Mouse (Mus musculus): ENCODE data around the gene Prps2.
"Not testable (repeated sequence)": the region's sequence is repeated elsewhere in the genome, so short reads cannot be mapped to it uniquely, and the experiment has no call there.

Prps2 gene

DNA sequence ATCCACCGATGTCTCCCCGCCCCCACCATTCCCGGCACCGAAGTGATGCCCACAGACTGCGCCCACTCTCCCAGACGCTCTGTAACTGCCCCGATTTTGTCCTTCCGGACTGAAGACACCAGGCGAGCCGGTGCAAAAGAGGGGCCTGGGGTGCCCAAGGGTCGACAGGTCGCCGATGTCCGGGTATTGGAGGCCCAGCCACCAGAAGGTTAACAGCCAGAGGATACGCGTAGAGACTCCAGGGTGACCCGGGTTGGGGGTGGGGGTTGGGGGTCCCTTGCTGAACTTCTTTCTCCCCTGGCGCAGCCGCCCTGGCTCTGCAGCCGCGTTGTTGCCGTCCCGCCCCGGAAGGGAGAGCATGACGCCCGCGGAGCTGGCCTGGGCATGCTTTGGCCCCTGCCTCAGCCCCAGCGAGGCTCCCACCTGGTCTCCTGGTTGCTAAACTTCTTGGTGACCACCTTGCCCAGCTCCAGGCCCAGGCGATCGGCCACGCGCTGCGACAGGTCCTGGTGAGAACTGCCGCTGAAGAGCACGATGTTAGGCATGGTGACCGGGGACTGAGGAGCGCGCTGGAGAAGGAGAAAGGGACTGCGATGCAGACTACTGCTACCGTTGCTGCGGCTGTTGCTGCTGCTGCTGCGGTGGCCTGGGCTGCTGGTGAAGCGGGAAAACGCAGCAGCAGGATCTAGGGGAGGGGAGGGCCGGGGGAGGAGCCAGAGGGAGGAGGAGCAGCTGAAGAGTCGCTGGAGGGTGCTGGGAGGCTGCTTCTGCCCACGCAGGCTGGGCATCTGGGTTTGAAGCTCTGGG is at the start of gene Prps2:
Prps2 (minus strand) TSS at position 703 of the 807 bp plus-strand sequence.
- peak; percentile 46 for DNase-seq (ENCODE audit: low spot score)

GRCm38 (mm10) chrX:167417654-167418053 is 35.1 kb upstream of the Prps2 start:
- DNase-seq (ENCODE audit: low spot score): no peak

- DNase-seq (ENCODE audit: low spot score): no peak
Measured at GRCm38 (mm10) chrX:167394940-167395339, 12.4 kb upstream of the Prps2 start.

GRCm38 (mm10) chrX:167386647-167387046 is 4.1 kb upstream of the Prps2 start:
- DNase-seq (ENCODE audit: low spot score): no peak

- DNase-seq (ENCODE audit: low spot score): no peak
Measured at GRCm38 (mm10) chrX:167382854-167383186, 271 bp upstream of the Prps2 start.

- no peak for DNase-seq (ENCODE audit: low spot score)
Measured at GRCm38 (mm10) chrX:167381583-167382046, 934 bp downstream of the Prps2 start.

DNA sequence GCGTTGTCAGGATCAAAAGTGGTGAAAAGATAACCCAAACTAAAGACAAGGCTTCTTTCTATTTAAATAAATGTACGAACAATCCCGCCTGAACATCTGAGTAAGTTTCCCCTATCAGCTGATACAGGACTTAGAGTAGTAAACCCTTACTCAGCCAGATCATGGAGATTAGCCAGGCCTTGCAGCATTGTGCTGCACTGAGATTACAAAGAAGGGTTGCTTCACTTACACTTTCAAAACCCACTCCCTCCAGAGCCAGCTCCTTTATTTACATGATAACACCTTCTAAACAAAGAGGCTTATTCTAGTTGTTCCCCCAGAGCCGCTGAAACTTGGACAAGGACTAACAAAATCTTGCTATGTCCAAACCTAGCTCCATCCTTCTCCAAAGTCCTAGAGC is 2.5 kb downstream of the Prps2 start:
- DNase-seq (ENCODE audit: low spot score): no peak

GRCm38 (mm10) chrX:167361231-167361630 is 21.3 kb downstream of the Prps2 start:
- DNase-seq (ENCODE audit: low spot score): not testable (repeated sequence)

- no peak for DNase-seq (ENCODE audit: low spot score)
Measured at GRCm38 (mm10) chrX:167359704-167360103, 22.8 kb downstream of the Prps2 start.

DNA sequence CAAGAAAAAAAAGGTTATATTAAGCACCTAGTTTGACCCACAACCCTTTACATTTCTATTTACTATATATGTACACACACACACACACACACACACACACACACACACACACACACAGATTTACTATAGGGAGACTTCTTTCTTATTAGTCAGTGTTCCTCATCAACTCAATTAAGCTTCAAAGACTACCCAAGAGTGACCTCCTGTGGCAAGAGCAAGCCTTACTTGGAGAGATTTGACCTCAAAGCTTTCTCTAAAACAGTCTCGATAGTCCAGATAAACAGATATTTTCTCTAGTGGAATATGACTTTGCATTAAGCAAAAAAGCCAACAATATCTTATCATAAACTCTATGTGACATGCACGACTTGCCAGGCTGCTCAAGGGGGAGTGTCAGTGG is 25.1 kb downstream of the Prps2 start:
- peak; percentile 41 for DNase-seq (ENCODE audit: low spot score)

DNA sequence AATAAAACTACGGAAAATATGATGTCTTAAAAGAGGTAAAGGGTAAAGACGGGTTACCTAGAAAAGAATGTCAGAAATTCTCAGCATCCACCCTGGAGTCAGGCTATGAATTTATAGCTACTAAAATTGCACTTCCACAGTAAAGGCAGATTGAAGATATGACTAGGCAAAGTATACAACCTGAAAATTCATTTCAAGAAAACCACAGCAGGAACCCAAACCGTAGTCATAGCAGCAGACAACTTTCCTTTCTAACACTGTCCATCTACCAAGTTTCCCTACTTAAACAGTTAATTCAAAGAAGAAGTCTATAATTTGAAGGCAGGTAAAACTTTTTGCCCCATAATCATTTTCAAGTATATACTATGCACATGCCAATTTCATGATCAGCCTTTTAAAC is 26.6 kb downstream of the Prps2 start:
- DNase-seq (ENCODE audit: low spot score): no peak

DNA sequence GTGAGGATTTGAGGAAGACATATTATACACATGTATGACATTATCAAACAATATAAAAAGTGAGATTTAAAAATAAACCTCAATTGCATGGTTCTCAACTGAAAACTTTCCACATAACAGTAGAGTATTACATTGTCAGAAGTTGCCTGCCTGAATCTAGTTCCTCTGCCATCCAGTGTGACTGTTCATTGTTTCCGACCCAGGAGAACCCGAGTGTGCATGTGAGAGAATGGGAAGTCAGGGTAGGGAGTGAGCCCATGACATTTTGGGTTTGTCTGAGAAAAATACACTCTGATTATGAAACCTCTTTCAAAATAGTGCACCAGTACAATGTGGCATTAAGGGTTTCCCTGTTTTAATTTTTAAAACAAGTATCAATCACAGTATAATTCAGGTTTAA is 28.9 kb downstream of the Prps2 start:
- DNase-seq (ENCODE audit: low spot score): no peak

DNA sequence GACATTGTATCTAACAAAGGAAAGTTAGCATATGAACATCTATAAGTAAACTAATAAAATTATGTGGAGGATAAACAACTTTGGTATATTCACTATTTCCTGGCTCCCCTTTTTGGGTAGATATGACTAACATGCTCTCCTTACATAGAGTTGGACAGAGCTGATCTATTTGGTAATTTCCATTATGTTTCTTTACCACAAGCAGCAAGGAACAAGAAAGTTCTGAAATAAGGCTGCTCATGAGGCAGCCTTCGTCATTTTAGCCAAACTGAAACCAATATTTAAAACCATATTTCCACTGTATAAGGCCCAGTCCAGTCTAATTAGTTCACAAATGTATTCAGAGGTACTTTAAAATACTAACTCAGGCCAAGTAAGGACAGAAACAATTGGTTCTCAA is 36.1 kb downstream of the Prps2 start:
- no peak for DNase-seq (ENCODE audit: low spot score)

- peak; percentile 10 for DNase-seq (ENCODE audit: low spot score)
Measured at GRCm38 (mm10) chrX:167344356-167344755, 38.2 kb downstream of the Prps2 start.

GRCm38 (mm10) chrX:167341811-167342210 is 40.7 kb downstream of the Prps2 start:
- no peak for DNase-seq (ENCODE audit: low spot score)

- DNase-seq (ENCODE audit: low spot score): no peak
Measured at GRCm38 (mm10) chrX:167340190-167340589, 42.4 kb downstream of the Prps2 start.

- DNase-seq (ENCODE audit: low spot score): no peak
Measured at GRCm38 (mm10) chrX:167337990-167338389, 44.6 kb downstream of the Prps2 start.

GRCm38 (mm10) chrX:167334571-167334970 is 48.0 kb downstream of the Prps2 start:
- no peak for DNase-seq (ENCODE audit: low spot score)

- no peak for DNase-seq (ENCODE audit: low spot score)
Measured at GRCm38 (mm10) chrX:167332607-167333006, 49.9 kb downstream of the Prps2 start.

- DNase-seq (ENCODE audit: low spot score): no peak
Measured at GRCm38 (mm10) chrX:167330993-167331392, 51.6 kb downstream of the Prps2 start.

DNA sequence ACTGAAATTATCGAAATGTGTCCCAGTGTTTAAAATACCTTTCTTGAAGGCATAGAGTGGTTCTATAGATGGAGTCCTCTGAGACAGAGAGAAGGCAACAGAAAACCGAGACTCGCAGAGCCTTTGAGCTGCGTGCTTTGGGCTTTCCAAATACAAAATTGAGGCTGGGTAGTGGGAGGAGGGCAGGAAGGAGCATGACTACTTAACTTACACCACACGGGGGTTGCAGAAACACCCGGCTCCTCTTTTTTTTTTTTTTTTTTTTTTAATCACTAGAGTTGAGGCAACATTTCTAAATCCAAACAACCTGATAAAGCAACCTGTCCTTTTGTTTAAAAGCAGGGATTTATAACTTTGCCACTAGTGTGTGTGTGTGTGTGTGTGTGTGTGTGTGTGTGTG is 52.1 kb downstream of the Prps2 start, which contains the start of gene Tlr7:
Tlr7 (minus strand) TSS at position 160 of the 400 bp plus-strand sequence.
- DNase-seq (ENCODE audit: low spot score): no peak

DNA sequence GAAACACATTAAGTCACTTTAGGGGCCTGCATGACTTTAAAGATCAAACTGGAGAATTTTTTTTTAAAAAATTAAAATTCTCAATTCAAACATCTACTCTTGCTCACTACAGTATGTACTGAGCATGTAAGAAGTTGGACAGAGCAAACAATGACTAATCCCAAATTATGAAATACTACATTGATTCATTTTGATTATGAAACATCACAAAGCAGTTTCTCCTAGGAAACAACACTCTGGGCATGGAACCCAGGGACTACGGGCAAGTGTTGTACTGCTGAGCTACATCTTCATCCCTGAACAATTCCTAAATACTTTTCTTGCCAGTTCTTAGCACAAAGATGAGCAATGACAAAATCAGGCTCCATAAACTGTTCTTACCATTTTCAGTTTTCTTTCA is 52.9 kb downstream of the Prps2 start:
- peak; percentile 48 for DNase-seq (ENCODE audit: low spot score)

- no peak for DNase-seq (ENCODE audit: low spot score)
Measured at GRCm38 (mm10) chrX:167329098-167329497, 53.5 kb downstream of the Prps2 start.

DNA sequence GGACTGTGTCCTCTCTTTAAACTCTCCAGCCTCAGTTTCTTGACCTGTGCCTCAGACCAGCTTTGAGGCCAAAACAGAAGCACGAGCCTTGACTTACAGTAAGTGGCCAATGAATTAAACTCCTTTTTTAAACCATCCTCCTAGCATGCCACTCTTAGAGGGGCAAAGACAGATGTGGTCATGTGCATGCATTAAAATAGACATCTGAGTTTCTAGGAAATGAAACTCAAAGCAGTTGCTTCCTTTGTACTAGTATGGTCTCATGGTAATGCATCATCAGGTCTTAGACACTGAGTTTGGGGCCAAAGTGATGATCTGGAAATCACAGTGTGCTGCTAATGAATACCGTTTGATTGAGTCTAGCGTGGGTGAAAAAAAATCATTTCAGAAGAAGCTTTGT is 54.0 kb downstream of the Prps2 start:
- DNase-seq (ENCODE audit: low spot score): no peak
